Mouse (Mus musculus): ENCODE data around the gene Lamtor2.

- no peak for TF ChIP-seq CTCF (IDR thresholded peaks at IDR 0.05; ENCODE audit: borderline replicate concordance, extremely low read depth, insufficient read depth, insufficient read length)
- no peak for TF ChIP-seq POLR2A (IDR thresholded peaks at IDR 0.05; ENCODE audit: borderline replicate concordance, extremely low read depth, insufficient read depth, insufficient read length, poor library complexity, severe bottlenecking)
These were observed 37.8 kb downstream of the Lamtor2 start for GRCm38 (mm10) chr3:88515095-88515386.
